Mouse (Mus musculus) kidney, postnatal 14 days (tissue): ENCODE results near the gene 1700001O22Rik.

Experiments
- DNase-seq: peaks from one replicate; pipeline ENCODE4 v3.0.0; 2022; ENCODE audit warnings: mixed read lengths

Gene 1700001O22Rik

DNA sequence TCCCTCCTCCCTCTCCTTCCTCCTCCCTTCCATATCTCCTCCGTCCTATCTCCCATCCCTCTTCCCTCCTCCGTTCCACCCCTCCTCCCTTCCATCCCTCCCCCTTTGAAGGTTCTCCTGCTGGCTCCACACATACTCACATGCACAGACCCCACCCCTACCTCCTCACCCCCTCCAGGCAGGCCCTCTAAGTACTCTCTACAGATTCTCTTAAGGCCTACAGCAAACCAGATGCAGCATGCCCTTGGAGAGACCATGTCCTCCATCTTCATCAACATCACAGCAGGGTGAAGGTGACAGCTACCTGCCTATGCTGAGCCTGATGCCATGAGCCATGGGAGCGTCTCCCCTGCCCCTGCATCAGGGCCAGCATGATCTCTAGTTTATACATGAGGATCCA lies 26.2 kb downstream of the 1700001O22Rik start:
- DNase-seq = no peak

DNA sequence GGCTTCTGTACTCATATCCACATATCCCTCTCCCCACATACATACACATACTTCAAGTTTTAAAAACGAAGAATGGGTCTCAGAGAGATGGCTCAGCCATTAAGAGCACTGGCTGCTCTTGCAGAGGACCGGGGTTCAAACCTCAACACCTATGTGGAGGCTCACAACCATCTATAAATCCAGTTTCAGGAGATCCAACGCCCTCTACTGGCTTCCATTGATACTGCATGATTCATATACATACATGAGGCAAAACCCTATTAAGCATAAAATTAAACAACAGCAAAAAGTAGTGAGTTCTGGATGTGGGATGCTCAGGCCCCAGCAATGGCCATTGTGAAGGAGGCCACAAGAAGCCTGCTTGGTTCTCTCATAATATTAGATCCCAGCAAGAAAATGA lies 27.5 kb downstream of the 1700001O22Rik start:
- DNase-seq = no peak

DNA sequence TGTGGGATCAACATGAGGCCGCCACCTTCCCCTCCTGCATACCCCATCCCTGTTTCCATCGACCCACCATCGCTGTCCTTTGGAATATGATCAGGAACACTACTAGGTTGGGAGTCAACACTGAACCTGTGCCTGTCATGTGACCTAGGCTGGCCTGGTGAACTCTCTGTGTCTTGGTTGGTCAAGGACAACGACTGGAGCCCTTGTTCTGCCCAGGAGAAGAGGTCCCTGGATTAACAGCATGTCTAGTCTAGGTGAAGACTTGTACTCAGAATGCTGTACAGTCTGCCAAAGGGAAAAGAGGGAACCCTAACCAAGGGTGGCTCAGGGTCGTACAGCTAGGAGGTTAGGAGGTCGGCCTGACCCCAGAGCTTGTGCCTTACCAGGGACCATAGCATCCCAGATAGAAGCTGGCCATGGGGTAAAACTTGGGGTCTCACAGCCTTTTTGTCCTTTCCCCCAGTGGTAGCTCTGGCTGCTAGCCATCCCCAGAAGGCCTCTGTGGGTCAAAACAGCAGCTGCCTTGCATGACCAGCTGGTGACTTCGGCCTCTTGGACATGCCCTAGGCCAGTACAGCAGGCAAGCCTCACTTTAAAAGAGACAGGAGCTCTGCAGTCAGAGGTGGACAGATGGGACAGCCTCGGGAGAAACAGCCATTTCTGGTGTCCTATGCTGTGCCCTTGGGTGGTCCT lies 30.0 kb downstream of the 1700001O22Rik start:
- DNase-seq = peak; percentile 39

DNA sequence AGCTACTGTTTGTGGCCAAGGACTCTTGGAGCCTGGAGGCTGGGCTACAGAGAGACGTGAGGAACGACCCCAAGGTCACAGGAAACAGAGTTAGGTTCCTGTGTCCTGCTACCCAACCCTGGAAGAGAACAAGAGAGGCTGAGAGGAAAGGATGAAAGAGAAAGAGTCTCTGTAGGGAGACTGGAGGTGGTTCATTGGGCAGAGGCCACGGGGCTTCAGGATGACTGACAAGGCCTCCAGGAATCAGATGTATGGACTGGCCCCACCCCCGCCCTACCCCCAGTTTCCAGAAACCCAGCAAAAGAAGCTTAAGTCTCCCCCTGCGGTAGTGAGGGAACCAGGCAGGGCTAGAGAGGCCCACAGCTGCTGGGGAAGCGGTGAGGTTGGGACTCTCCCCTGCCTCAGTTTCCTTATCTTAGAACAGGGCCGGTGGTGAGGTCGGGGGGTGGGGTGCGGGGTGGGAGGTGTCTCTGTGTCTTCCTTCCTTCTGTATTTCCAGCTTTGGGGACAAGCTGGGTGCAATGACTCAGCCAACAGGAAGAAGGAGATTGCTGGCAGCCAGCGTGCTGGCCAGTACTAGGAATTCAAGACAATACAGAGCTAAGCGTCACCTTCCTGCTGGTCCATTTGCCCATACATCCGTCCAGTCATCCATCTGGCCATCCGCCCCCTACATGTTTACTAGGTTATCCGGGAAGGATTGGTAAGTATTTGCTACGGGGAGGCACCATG lies 30.7 kb downstream of the 1700001O22Rik start:
- DNase-seq = peak; percentile 71

DNA sequence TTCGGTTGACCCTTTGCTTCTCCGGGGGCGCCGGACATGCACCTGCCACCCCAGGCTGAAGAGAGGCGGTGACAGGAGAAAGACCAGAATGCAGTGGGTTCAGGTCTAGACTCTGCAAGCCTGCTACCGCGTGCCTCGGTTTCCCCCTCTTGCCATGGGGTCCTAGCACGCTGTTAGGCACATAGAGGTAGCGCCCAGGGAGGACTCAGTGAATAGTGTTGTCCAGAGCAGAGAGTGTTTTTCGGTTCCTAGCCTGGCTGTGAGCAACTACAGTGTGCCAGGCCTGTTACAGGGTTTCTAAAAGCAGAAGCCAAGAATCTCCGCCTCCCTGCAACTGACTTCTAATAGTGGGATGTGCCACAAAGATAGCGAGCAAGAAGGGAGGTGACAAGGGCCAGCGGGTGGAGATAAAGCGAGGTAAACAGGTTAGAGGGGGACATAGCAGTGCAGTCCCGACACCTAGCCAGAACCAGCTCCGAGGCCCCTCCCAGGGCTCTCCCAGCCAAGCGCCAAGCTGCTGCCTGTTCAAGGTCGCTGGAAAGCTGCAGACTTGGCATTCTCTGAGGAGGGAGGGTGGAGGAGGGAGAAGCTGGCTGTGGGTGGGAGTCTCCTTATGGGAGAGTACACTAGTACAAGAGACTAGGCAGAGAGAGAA lies 31.5 kb downstream of the 1700001O22Rik start:
- DNase-seq = peak; percentile 91

GRCm38 (mm10) chr2:30771368-30771805 lies 32.1 kb downstream of the 1700001O22Rik start:
- DNase-seq = peak; percentile 47

DNA sequence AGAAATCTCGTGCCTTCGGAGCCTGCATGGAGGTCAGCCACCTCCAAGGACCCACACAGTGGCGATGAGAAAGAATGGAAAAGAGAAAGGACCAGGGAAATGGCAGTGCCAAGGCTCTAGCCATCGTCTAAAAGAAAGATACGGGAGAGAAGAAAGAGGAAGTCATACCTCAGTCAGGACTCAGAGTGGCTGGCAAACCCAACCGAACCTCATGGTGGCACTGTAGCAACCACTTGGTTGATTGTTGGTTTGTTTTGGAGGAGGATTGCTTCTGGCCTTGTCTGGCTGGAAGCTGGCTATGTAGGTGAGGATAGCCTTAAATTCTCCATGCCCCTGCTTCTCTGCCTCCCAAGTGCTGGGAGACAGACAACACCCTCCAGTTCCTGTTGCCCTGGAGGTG lies 34.3 kb downstream of the 1700001O22Rik start:
- no peak for DNase-seq

GRCm38 (mm10) chr2:30768529-30768928 lies 34.9 kb downstream of the 1700001O22Rik start:
- no peak for DNase-seq

DNA sequence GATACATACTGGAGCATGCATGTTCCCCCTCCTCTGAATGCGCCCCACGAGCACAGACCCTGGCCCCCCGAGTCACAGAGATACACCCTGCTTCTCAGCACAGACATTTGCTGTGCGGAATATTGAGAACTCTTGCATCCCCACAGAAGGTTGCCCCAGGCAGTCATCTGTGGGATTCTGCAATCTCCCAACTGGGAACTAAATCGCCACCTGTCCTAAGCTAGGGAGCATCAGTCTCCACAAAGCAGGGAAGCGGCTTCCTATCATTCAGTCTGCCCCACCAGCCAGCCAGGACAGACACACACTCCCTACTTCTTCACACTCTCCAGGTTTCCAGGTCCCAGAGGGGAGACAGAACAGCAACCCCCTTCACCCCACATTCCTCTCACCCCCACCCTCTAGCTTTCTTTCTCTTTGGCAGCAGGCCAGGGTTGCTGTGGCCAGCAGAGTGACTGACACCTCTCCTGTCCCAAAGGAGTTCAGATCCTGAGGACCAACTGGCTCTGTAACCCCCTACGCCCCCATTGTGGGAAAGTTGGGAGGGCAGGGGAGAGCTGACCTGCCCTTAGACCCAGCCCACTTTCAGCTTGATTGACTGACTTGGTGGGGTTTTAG lies 35.7 kb downstream of the 1700001O22Rik start:
- DNase-seq = no peak

- DNase-seq = no peak
Measured at GRCm38 (mm10) chr2:30766446-30766845, 37.0 kb downstream of the 1700001O22Rik start.

DNA sequence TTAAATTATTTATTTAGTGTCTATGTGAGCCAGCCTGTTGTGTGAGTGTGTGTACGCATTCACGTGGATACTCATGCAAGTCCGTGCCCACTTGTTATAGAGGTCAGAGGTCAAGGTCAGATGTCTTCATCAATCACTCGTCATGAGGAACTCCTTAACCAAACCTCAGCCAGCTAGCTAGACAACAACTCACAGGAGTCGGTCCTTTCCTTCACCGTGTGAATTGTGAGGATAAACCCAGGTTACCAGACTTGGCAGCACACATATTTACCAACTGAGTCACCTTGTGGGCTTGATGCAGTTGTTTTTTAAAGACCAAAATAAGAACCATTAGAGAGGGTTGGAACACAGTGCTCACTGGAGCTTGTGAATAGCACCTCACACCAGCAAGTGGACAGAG lies 42.8 kb downstream of the 1700001O22Rik start:
- peak; percentile 36 for DNase-seq

- DNase-seq = peak; percentile 87
Measured at GRCm38 (mm10) chr2:30759858-30760547, 43.5 kb downstream of the 1700001O22Rik start.

GRCm38 (mm10) chr2:30759442-30759841 lies 44.0 kb downstream of the 1700001O22Rik start:
- no peak for DNase-seq

- DNase-seq = no peak
Measured at GRCm38 (mm10) chr2:30759088-30759374, 44.4 kb downstream of the 1700001O22Rik start.

DNA sequence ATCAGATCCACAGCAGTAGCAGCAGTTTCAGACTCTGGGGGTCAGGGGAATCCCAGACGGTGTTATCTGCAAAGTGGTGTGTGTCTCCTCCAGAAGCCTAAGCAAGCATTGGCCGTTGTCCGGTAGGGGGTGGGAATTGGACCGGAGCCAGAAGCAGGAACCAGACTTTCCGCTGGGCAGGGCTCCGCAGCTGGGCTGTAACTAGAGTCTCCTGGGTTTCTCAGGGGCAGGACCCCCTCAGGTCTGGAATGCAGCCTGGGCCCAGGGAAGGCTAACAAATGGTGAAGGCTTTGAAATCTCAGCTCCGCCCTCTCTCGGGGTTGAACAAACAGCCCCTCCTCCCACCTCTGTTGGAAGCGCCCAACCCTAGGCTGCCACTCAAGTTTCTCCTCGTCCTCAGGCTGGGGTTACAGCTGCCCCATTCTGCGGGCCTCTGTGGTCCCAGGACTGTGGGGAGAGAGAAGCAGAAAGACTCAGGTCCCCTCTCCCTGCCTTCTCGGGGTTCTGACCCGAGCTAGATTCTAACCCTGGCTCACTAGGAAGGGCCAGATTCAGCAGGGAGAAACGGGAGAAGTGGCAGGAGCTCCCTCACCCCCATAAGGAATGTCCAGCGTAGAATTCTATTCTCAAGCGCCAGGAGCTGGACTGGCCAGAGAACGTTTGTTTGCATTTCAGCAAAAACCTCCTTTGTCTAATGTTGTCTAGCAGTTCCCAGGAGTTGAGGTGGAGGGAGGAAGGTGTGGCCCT lies 44.9 kb downstream of the 1700001O22Rik start:
- peak; percentile 95 for DNase-seq

- DNase-seq = no peak
Measured at GRCm38 (mm10) chr2:30756962-30757715, 46.3 kb downstream of the 1700001O22Rik start.

GRCm38 (mm10) chr2:30755985-30756765 lies 47.3 kb downstream of the 1700001O22Rik start:
- no peak for DNase-seq

DNA sequence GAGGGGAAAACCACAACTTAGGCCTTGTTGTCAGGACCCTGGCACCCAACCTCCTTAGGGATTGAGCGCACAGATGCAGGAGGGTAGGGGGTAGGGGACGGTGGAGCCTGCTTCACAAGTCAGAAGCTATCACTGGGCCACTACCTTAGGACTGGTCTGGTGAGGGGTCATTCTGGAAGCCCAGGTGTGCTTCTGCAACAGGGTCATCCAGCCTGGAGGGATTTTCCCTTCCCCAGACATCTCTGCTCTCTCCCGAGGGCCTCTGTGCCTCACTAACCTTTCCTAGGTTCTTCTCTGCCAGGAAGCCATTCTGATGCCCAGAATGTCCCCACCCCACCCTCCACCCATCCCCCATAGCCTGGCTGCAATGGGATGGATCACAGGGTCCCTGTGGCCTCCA lies 48.6 kb downstream of the 1700001O22Rik start:
- DNase-seq = no peak

GRCm38 (mm10) chr2:30753219-30753618 lies 50.2 kb downstream of the 1700001O22Rik start:
- peak; percentile 80 for DNase-seq

DNA sequence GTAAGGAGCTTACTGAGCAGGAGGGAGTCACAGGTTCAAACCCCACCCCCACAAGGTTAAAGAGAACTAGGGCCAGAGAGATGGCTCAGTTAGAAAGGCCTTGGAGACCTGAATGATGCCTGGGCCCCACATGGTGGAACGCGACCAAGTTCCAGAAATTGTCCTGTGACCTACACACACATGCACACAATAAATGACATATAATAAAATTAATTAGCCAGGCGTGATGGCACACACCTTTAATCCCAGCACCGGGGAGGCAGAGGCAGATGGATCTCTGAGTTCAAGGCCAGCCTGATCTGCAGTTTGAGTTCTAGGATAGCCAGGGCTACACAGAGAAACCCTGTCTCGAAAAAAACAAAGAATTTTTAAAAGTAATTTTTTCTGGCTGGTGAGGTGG lies 51.0 kb downstream of the 1700001O22Rik start:
- DNase-seq = no peak

DNA sequence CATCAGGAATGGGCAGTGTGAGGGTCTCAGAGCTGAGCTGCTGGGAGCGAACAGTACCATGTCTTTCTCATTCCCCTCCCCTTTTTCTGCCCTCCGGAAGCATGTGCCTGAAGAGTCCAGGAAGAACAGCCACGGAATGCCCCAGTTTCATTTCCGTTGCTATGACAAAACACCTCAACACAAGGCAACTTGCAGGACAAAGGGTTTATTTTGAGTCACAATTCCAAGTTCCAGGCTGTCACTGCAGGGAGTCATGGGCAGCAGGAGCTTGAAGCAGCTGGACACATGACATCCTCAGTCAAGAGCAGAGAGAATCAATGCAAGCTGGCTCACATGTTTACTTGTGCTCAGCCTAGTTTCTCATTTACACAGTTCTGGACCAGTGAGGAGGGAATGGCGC lies 53.4 kb downstream of the 1700001O22Rik start:
- peak; percentile 58 for DNase-seq
